Mouse (Mus musculus): ENCODE measurements around the gene Dph1.

The Dph1 gene

GRCm38 (mm10) chr11:75158432-75158831, 32.6 kb downstream of the Dph1 start:
- DNase-seq (ENCODE audit: low read depth), result no peak

GRCm38 (mm10) chr11:75157901-75158300, 33.1 kb downstream of the Dph1 start:
- no peak for DNase-seq (ENCODE audit: low read depth)

- no peak for DNase-seq (ENCODE audit: low read depth)
Observed at GRCm38 (mm10) chr11:75157037-75157436, 34.0 kb downstream of the Dph1 start.

GRCm38 (mm10) chr11:75156416-75156815, 34.6 kb downstream of the Dph1 start:
- DNase-seq (ENCODE audit: low read depth), result no peak

- no peak for DNase-seq (ENCODE audit: low read depth)
Observed at GRCm38 (mm10) chr11:75155985-75156384, 35.1 kb downstream of the Dph1 start.

GRCm38 (mm10) chr11:75154053-75154585, 36.9 kb downstream of the Dph1 start:
- DNase-seq (ENCODE audit: low read depth), result no peak

- DNase-seq (ENCODE audit: low read depth), result no peak
Observed at GRCm38 (mm10) chr11:75152603-75153557, 38.2 kb downstream of the Dph1 start.

- DNase-seq (ENCODE audit: low read depth), result no peak
Observed at GRCm38 (mm10) chr11:75150346-75150745, 40.7 kb downstream of the Dph1 start.

GRCm38 (mm10) chr11:75148332-75149035, 42.6 kb downstream of the Dph1 start:
- no peak for DNase-seq (ENCODE audit: low read depth)

- no peak for DNase-seq (ENCODE audit: low read depth)
Observed at GRCm38 (mm10) chr11:75147846-75148168, 43.2 kb downstream of the Dph1 start.

- DNase-seq (ENCODE audit: low read depth), result no peak
Observed at GRCm38 (mm10) chr11:75147106-75147845, 43.8 kb downstream of the Dph1 start.

- no peak for DNase-seq (ENCODE audit: low read depth)
Observed at GRCm38 (mm10) chr11:75145841-75146240, 45.2 kb downstream of the Dph1 start.

GRCm38 (mm10) chr11:75142749-75143148, 48.3 kb downstream of the Dph1 start:
- DNase-seq (ENCODE audit: low read depth), result no peak

- no peak for DNase-seq (ENCODE audit: low read depth)
Observed at GRCm38 (mm10) chr11:75141913-75142312, 49.1 kb downstream of the Dph1 start.

GRCm38 (mm10) chr11:75141038-75141437, 50.0 kb downstream of the Dph1 start:
- DNase-seq (ENCODE audit: low read depth), result no peak

- no peak for DNase-seq (ENCODE audit: low read depth)
Observed at GRCm38 (mm10) chr11:75140431-75140830, 50.6 kb downstream of the Dph1 start.

- DNase-seq (ENCODE audit: low read depth), result no peak
Observed at GRCm38 (mm10) chr11:75139122-75139963, 51.7 kb downstream of the Dph1 start.

- DNase-seq (ENCODE audit: low read depth), result peak; percentile 41
Observed at GRCm38 (mm10) chr11:75136666-75137398, 54.2 kb downstream of the Dph1 start.

- DNase-seq (ENCODE audit: low read depth), result no peak
Observed at GRCm38 (mm10) chr11:75135358-75135757, 55.7 kb downstream of the Dph1 start.

- DNase-seq (ENCODE audit: low read depth), result no peak
Observed at GRCm38 (mm10) chr11:75134485-75135068, 56.5 kb downstream of the Dph1 start.

Measured in c-Kit-positive CD71-negative TER-119-negative erythroid progenitor cells, embryonic 14.5 days (primary cell).